Mouse (Mus musculus) cortical plate, adult 2 months (tissue): Measurements from ENCODE around the gene Nav1. TPM values are rescaled to one million over a fixed set of nuclear protein-coding genes. Genes with fewer than 3 reads are reported as not detected.

Source experiments
- H3K27ac ChIP-seq: fragments of 200-500 bp; 2 replicates; pipeline ENCODE4 v1.5.1; 2012; ENCODE audit warnings: low read length, control low read depth, inconsistent platforms; ENCODE audit not compliant: insufficient read depth
- H3K4me1 ChIP-seq: fragments of 200-500 bp; 2 replicates; pipeline ENCODE4 v1.6.1; 2011; ENCODE audit warnings: low read length; ENCODE audit not compliant: control insufficient read depth, insufficient read depth
- H3K4me3 ChIP-seq: fragments of 200-500 bp; 2 replicates; pipeline ENCODE4 v1.5.1; 2011; ENCODE audit warnings: mild to moderate bottlenecking, low read length, control low read depth; ENCODE audit not compliant: insufficient read depth
- CTCF ChIP-seq: fragments of 200-500 bp; IDR thresholded peaks from 2 replicates; pipeline ENCODE4 v1.5.1; 2011; ENCODE audit warnings: mild to moderate bottlenecking, control low read depth, low read length; ENCODE audit not compliant: insufficient read depth; ENCODE audit errors: extremely low read depth
- POLR2A ChIP-seq: fragments of 200-500 bp; IDR thresholded peaks from 2 replicates; pipeline ENCODE4 v1.6.1; 2011; ENCODE audit warnings: mild to moderate bottlenecking, low read length, control low read depth; ENCODE audit not compliant: insufficient read depth; ENCODE audit errors: extremely low read depth
- polyA plus RNA-seq: library from polyadenylated mRNA; depleted of rRNA; stranded (reverse); fragments of >200 nt; gene quantifications from 2 replicates; pipeline ENCODE4 v1.2.3, GENCODE M21; 2012

Nav1 gene
- polyA plus RNA-seq, 1 experiment: 35.8 TPM

DNA sequence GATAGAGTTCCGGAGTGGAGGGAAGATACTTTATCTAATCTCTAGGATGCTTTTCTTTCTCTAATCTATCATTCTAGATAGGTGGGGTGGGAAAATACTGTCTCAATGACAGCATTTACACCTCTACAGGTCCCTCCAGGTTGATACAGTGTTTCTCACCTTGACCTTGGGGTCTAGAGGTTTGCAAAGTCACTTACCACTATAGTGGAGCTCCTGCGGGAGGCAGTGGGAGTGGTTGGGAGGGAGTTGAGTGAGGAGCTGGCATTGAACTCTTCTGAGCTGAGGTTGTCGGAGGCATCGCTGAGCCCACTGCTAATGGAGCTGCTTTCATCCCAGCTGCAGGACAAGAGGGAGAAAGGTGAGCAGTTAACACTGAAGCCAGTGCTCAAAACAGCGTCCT, 134.6 kb downstream of the Nav1 start:
- H3K27ac ChIP-seq: no peak overlapping the region
- H3K4me1 ChIP-seq: 0 out of 2 replicates have a peak, but pooled peaks cover 2% of the 10 kb centered on the region
- TF ChIP-seq CTCF: no peak
- TF ChIP-seq POLR2A: no peak
- no peak overlapping the region for H3K4me3 ChIP-seq

DNA sequence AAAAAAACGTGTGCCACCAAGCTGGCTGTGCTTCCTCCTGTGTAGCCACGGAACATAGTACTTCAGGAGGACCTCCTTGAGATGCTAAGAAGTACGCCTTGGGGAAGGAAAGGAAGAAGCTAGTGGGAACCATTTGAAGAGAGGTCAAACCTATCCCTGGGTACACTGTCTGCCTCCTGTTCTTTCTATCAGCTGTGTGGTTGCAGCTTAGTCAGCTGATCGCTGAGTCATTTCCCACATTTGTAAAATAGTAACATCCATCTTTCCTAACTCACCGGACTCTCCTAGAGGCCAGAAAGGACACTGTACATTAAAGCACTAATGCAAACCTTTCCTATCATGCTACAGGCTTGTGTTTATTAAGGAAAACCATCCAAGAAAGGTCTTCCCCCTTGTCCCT, 135.4 kb downstream of the Nav1 start:
- Histone ChIP-seq H3K27ac (no peak overlapping the region), H3K4me3 (no peak overlapping the region), H3K4me1 (0 out of 2 replicates have a peak, but pooled peaks cover 2% of the 10 kb centered on the region)
- TF ChIP-seq CTCF (no peak), POLR2A (no peak)

DNA sequence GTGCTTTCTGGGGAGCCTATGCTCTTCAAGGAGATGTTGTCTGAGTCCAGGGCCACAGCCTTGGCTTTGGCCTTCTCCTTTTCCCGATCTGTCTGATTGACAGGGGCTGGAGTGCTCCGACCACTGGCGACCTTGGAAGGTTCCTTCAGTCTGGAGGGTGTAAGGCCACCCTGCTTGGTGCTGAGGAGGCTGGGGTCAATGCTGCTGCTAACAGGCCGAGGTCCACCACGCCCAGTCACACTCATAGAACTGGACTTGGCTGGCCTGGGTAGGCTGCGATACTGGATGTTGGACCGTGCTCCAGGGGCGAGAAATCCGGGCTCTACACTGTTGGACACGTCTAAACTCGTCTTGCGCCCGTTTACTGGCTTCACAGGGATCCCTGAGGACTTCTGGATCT, 136.5 kb downstream of the Nav1 start:
- no peak overlapping the region for H3K27ac ChIP-seq
- TF ChIP-seq CTCF: no peak
- no peak for TF ChIP-seq POLR2A
- no peaks in the 10 kb centered on the region for H3K4me1 ChIP-seq
- no peak overlapping the region for H3K4me3 ChIP-seq

DNA sequence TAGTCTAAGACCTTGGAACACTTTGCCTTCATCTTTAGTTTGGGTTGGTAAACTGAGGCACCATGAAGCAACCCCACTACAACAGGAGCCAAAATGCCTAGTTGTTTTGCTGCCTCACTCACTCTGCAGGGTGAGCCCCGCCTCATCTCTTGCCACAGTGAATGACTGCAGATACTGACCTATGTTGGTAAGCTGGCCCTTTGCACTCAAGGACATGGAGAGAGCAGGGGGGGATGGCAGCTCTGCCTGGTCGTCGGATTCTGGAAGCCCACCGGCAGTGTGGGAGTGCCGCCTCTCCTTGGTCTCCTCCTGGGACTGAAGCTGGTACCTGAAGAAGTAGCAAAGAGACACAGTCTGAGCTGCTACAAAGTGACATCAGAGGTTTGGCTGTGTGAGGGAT, 139.6 kb downstream of the Nav1 start:
- TF ChIP-seq POLR2A (no peak), CTCF (no peak)
- H3K27ac ChIP-seq: no peak overlapping the region
- H3K4me3 ChIP-seq: no peak overlapping the region
- H3K4me1 ChIP-seq: peaks cover 4% of the 10 kb centered on the region

DNA sequence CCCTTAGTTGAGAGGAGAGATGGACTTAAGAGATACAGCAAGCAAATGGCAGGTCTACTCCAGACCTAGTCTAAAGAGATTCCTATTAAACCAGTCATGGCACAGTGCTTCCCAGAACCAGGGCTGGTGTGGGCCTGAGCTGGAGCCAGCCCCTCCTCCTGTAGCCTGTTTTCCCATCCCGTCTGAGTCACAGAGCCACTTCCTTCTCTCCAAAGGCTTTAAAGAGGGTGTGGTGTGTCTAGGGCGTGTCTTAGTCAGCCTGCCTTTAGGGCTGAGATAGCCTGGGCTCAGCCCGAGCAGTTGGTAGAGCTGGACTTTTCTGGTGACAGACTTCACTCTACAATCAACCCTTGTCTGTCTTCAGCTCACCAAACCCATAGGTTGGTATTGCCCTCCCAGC, 140.2 kb downstream of the Nav1 start:
- Histone ChIP-seq H3K4me1 (peaks cover 4% of the 10 kb centered on the region), H3K4me3 (no peak overlapping the region), H3K27ac (no peak overlapping the region)
- TF ChIP-seq CTCF (no peak), POLR2A (no peak)

DNA sequence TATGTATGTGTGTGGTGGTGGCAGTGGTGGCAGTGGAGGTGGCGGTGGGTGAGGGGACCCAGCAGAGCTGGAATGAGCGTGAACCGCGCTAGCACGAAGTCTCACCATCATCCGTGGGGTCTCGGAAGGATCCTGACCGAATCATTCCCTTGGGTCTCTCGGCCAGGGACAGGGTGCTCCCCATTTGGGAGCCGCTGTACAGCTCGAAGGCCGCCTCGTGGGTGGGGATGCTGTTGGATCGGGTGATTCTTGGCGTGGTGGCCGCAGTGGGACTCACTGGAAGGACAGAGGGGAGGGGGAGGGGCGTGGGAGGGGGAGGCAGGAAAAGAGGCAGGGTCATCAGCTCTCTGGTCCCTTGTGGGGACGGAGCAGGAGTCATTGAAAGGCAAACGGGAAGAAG, 141.4 kb downstream of the Nav1 start:
- peaks cover 4% of the 10 kb centered on the region for H3K4me1 ChIP-seq
- TF ChIP-seq CTCF (no peak), POLR2A (no peak)
- H3K4me3 ChIP-seq: no peak overlapping the region
- no peak overlapping the region for H3K27ac ChIP-seq

DNA sequence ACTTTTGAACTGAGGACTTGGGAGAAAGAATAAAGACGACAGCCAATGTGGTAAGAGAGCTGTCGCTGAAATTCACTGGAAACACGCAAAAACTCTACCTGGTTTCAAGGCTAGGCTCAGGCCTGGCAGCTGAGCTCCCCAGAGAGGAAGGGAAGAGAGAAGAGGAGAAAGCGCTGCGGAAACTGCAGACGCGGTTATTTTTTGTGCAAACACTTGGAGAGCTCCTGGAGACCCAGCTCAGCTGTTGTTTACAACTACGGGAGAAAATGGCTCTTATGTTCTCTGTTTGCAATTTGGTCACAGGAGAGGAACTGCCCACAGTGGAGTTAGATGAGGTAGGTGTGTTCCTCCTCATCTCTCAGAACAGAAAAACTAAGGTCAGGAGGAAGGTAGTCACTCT, 144.4 kb downstream of the Nav1 start:
- TF ChIP-seq POLR2A (no peak), CTCF (no peak)
- Histone ChIP-seq H3K27ac (no peak overlapping the region), H3K4me1 (peaks cover 4% of the 10 kb centered on the region), H3K4me3 (no peak overlapping the region)

DNA sequence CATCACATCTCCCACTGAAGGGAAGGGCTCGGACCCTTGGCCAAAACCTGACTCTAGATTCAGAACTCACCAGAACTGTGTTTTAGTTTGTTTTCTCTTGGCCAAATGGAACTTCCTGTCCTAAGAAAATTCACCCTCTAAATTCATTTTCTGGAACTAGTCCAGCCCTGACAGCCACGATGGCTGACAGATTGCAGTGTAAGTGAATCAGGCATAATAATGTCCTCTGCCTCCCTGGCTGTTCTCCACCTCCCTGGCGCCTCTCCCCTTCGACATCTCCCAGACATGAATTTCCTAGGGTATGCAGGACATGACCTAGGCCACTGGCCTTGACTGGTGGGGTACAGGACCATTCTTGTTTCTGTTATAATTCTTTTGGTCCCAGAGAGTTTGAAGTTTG, 144.8 kb downstream of the Nav1 start:
- Histone ChIP-seq H3K27ac (no peak overlapping the region), H3K4me1 (peaks cover 4% of the 10 kb centered on the region), H3K4me3 (no peak overlapping the region)
- TF ChIP-seq CTCF (no peak), POLR2A (no peak)

DNA sequence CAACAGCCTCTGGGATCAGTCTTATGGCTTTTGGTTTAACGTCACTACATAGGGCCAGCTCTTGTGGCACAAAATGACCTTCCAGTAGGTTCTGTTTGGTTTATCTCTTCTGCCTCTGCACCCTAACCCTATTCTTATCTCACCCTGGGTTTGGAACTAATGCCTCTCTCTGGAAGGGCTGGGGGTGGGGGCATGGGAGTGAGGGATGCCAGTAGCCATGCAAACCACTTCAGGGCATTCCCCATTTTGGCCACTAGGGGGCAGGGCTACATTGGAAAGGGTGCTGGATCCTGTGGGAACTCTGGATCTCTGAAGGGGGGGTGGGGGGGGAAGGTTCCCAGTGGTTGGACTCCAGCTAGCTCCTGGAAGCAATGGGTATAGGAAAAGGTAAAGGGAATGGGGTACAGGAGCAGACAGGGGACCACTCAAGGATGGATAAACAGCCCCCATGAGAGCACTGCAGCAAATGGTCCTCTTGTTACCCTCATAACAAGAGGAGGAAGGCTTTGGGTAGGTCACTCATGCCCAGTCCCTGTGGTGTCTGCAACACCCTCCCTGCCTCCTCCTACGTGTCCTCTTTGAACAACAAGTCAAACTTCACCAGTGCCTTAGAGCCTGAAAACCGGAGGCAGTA, 145.9 kb downstream of the Nav1 start:
- no peak overlapping the region for H3K27ac ChIP-seq
- H3K4me1 ChIP-seq: peaks cover 4% of the 10 kb centered on the region
- TF ChIP-seq POLR2A: no peak
- TF ChIP-seq CTCF: peak; percentile 85
- H3K4me3 ChIP-seq: no peak overlapping the region

DNA sequence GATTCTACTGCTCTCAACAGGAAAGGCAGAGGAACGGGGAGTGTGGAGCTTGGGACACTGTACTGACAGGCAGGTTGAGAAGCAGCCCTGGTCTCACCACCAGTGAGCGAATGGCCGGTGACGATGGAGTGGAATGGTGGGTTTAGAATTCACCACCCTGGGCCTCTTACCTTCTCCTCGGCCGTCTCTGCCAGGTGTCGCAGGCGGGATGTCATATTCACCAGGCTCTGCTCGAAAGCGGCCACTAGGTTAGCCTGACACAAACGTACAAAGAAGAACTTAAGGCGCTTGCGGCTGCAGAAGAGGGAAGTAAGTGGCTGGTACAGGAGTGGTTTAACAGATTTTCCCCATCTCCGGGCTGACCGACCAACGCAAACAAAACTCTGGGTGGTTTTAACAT, 146.6 kb downstream of the Nav1 start:
- H3K4me3 ChIP-seq: no peak overlapping the region
- H3K4me1 ChIP-seq: peaks cover 4% of the 10 kb centered on the region
- no peak for TF ChIP-seq POLR2A
- no peak for TF ChIP-seq CTCF

More for the DNA sequence above, 146.6 kb downstream of the Nav1 start:
- no peak overlapping the region for H3K27ac ChIP-seq
